Mouse (Mus musculus): ENCODE measurements around the gene Gm11213. TPM values are rescaled to one million over a fixed set of nuclear protein-coding genes. Genes with fewer than 3 reads are reported as not detected.

The Gm11213 gene
- not detected in 2 replicates for polyA plus RNA-seq (2015; fragmentation: Nextera tagmentation; extraction: Ambion mirVana)

DNA sequence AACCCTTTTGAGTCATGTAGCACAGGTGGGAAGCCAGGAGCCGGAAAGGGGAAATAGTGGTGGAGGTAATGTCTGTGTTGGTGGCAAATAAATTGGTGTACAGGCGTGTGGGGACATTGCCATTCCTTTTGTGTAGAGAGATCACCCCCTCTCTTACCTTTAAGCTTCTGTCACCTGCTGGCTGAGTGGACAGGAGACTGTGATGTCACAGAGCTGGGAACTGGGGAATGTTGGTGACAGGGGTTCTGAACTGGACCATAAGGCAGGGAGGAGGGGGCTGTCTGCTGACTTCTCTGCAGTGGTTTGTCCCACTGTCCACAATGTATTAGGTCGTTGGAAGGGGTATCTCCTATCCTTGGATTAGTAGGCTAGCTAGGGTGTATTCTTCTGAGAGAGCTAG, at the start of gene Gm11213:
TSS of gene Gm11213 (minus strand) at position 317 of the 400 bp plus-strand sequence.
- H3K27ac ChIP-seq (ENCODE audit: low read length), result peak within 1 kb of the TSS; percentile 68
- 78% methylated on average over 3 of the region's 3 CpGs for WGBS
- no peaks in the 10 kb centered on the region for H3K36me3 ChIP-seq (ENCODE audit: control insufficient read depth, insufficient read depth)
- no peak within 1 kb of the TSS for H3K4me3 ChIP-seq (ENCODE audit: low read length)
- H3K4me1 ChIP-seq (ENCODE audit: control insufficient read depth, insufficient read depth, low read length), result peaks cover 9% of the 10 kb centered on the region
- ATAC-seq (replicated peaks; ENCODE audit: extremely low read depth, insufficient read depth, low FRiP score), result no peak
- H3K9me3 ChIP-seq (replicated peaks; ENCODE audit: control insufficient read depth, low read length), result no peaks in the 10 kb centered on the region
- no peak within 1 kb of the TSS for H3K9ac ChIP-seq (ENCODE audit: low read length)
- H3K4me2 ChIP-seq (ENCODE audit: low read depth, low read length), result no peak within 1 kb of the TSS
- no peaks in the 10 kb centered on the region for H3K27me3 ChIP-seq (ENCODE audit: control insufficient read depth, insufficient read depth, low read length)

DNA sequence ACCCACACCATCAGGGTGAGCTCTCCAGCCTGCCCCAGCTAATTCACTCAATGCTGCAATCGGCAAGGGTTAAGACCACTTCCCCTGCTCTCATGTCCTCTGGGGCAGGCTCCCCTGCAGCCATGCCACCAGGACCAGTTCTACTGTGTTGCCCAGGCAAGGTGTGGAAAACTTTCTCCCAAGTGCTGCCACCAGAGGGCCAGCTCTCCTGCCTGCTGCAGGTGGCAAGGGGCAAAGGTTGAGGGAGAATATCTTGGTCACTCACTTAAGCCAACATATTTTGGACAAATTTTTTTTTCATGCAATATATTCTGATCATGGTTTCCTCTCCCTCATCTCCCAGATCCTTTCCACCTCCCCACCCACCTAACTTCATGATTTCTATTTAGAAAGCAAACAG, 49.3 kb upstream of the Gm11213 start:
- Histone ChIP-seq H3K4me2 (ENCODE audit: low read depth, low read length) (no peak overlapping the region), H3K36me3 (ENCODE audit: control insufficient read depth, insufficient read depth) (no peaks in the 10 kb centered on the region), H3K4me3 (ENCODE audit: low read length) (no peak overlapping the region), H3K4me1 (ENCODE audit: control insufficient read depth, insufficient read depth, low read length) (no peaks in the 10 kb centered on the region), H3K27ac (ENCODE audit: low read length) (no peak overlapping the region), H3K9me3 (replicated peaks; ENCODE audit: control insufficient read depth, low read length) (no peaks in the 10 kb centered on the region), H3K9ac (ENCODE audit: low read length) (no peak overlapping the region), H3K27me3 (ENCODE audit: control insufficient read depth, insufficient read depth, low read length) (no peaks in the 10 kb centered on the region)
- no peak for ATAC-seq (replicated peaks; ENCODE audit: extremely low read depth, insufficient read depth, low FRiP score)
- 67% methylated on average over 1 of the region's 1 CpGs for WGBS

GRCm38 (mm10) chr4:63643956-63644726, 39.1 kb upstream of the Gm11213 start:
- Histone ChIP-seq H3K4me1 (ENCODE audit: control insufficient read depth, insufficient read depth, low read length) (no peaks in the 10 kb centered on the region), H3K4me2 (ENCODE audit: low read depth, low read length) (no peak overlapping the region), H3K27me3 (ENCODE audit: control insufficient read depth, insufficient read depth, low read length) (no peaks in the 10 kb centered on the region), H3K27ac (ENCODE audit: low read length) (no peak overlapping the region), H3K36me3 (ENCODE audit: control insufficient read depth, insufficient read depth) (no peaks in the 10 kb centered on the region), H3K9ac (ENCODE audit: low read length) (no peak overlapping the region), H3K9me3 (replicated peaks; ENCODE audit: control insufficient read depth, low read length) (no peaks in the 10 kb centered on the region), H3K4me3 (ENCODE audit: low read length) (no peak overlapping the region)
- ATAC-seq (replicated peaks; ENCODE audit: extremely low read depth, insufficient read depth, low FRiP score), result no peak

DNA sequence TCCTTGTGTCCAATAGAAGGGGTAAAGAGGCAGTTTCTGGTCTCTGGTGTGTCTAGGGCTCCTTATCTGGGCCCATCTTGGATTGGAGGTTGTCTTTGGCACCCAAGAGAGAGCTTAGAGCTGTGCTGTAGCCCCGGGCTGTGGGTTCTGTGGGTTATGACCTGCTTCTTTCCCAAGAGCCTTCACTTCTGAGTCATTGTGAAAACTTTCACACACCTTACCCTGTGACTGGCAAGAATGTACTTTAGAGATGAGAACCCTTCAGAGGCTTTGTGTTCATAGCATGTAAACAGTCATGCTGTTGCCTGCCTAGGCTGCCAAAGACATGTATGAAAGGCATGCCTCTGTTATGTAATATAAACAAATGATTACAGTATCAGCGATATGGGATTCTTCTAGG, 34.8 kb upstream of the Gm11213 start:
- no peak overlapping the region for H3K4me3 ChIP-seq (ENCODE audit: low read length)
- H3K36me3 ChIP-seq (ENCODE audit: control insufficient read depth, insufficient read depth), result no peaks in the 10 kb centered on the region
- no peak for ATAC-seq (replicated peaks; ENCODE audit: extremely low read depth, insufficient read depth, low FRiP score)

GRCm38 (mm10) chr4:63638603-63639002, 33.5 kb upstream of the Gm11213 start:
- Histone ChIP-seq H3K27ac (ENCODE audit: low read length) (no peak overlapping the region), H3K4me3 (ENCODE audit: low read length) (no peak overlapping the region), H3K27me3 (ENCODE audit: control insufficient read depth, insufficient read depth, low read length) (no peaks in the 10 kb centered on the region), H3K9me3 (replicated peaks; ENCODE audit: control insufficient read depth, low read length) (no peaks in the 10 kb centered on the region), H3K4me2 (ENCODE audit: low read depth, low read length) (no peak overlapping the region), H3K4me1 (ENCODE audit: control insufficient read depth, insufficient read depth, low read length) (no peaks in the 10 kb centered on the region), H3K9ac (ENCODE audit: low read length) (no peak overlapping the region), H3K36me3 (ENCODE audit: control insufficient read depth, insufficient read depth) (no peaks in the 10 kb centered on the region)
- ATAC-seq (replicated peaks; ENCODE audit: extremely low read depth, insufficient read depth, low FRiP score), result no peak
- WGBS, result 71% methylated on average over 1 of the region's 1 CpGs

More for the DNA sequence above, 34.8 kb upstream of the Gm11213 start:
- no peak overlapping the region for H3K9ac ChIP-seq (ENCODE audit: low read length)
- H3K4me2 ChIP-seq (ENCODE audit: low read depth, low read length), result no peak overlapping the region
- no peaks in the 10 kb centered on the region for H3K9me3 ChIP-seq (replicated peaks; ENCODE audit: control insufficient read depth, low read length)
- 75% methylated on average over 2 of the region's 2 CpGs for WGBS
- H3K4me1 ChIP-seq (ENCODE audit: control insufficient read depth, insufficient read depth, low read length), result no peaks in the 10 kb centered on the region
- no peaks in the 10 kb centered on the region for H3K27me3 ChIP-seq (ENCODE audit: control insufficient read depth, insufficient read depth, low read length)
- no peak overlapping the region for H3K27ac ChIP-seq (ENCODE audit: low read length)

GRCm38 (mm10) chr4:63633181-63633580, 28.1 kb upstream of the Gm11213 start:
- no peak overlapping the region for H3K9ac ChIP-seq (ENCODE audit: low read length)
- no peaks in the 10 kb centered on the region for H3K4me1 ChIP-seq (ENCODE audit: control insufficient read depth, insufficient read depth, low read length)
- no peak for ATAC-seq (replicated peaks; ENCODE audit: extremely low read depth, insufficient read depth, low FRiP score)
- 76% methylated on average over 2 of the region's 2 CpGs for WGBS
- no peak overlapping the region for H3K4me2 ChIP-seq (ENCODE audit: low read depth, low read length)
- no peaks in the 10 kb centered on the region for H3K27me3 ChIP-seq (ENCODE audit: control insufficient read depth, insufficient read depth, low read length)
- H3K36me3 ChIP-seq (ENCODE audit: control insufficient read depth, insufficient read depth), result no peaks in the 10 kb centered on the region
- H3K9me3 ChIP-seq (replicated peaks; ENCODE audit: control insufficient read depth, low read length), result no peaks in the 10 kb centered on the region
- H3K27ac ChIP-seq (ENCODE audit: low read length), result no peak overlapping the region
- H3K4me3 ChIP-seq (ENCODE audit: low read length), result no peak overlapping the region

DNA sequence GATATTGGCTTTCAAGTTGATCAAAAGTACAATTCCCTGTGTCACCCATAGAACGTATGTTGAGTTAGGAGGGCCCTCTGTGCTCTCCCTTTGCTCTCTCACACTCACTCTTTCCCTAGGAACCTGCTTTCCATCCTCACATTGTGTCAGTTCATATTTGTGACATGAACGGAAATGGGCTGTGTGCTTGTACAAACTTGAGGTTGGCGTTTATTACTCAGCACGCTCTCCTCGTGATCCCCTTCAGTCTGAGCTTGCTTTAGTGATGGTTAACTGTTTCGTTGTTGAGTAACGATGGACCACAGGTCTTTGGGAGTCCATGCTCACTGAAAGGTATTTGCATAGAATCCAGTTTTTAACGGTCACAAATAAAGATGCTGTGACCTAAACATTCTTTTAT, 22.1 kb upstream of the Gm11213 start:
- no peak for ATAC-seq (replicated peaks; ENCODE audit: extremely low read depth, insufficient read depth, low FRiP score)
- no peaks in the 10 kb centered on the region for H3K9me3 ChIP-seq (replicated peaks; ENCODE audit: control insufficient read depth, low read length)
- H3K9ac ChIP-seq (ENCODE audit: low read length), result no peak overlapping the region
- H3K4me3 ChIP-seq (ENCODE audit: low read length), result no peak overlapping the region
- no peaks in the 10 kb centered on the region for H3K27me3 ChIP-seq (ENCODE audit: control insufficient read depth, insufficient read depth, low read length)
- H3K4me2 ChIP-seq (ENCODE audit: low read depth, low read length), result no peak overlapping the region
- no peaks in the 10 kb centered on the region for H3K4me1 ChIP-seq (ENCODE audit: control insufficient read depth, insufficient read depth, low read length)
- no peak overlapping the region for H3K27ac ChIP-seq (ENCODE audit: low read length)
- WGBS, result 83% methylated on average over 8 of the region's 8 CpGs
- H3K36me3 ChIP-seq (ENCODE audit: control insufficient read depth, insufficient read depth), result no peaks in the 10 kb centered on the region

DNA sequence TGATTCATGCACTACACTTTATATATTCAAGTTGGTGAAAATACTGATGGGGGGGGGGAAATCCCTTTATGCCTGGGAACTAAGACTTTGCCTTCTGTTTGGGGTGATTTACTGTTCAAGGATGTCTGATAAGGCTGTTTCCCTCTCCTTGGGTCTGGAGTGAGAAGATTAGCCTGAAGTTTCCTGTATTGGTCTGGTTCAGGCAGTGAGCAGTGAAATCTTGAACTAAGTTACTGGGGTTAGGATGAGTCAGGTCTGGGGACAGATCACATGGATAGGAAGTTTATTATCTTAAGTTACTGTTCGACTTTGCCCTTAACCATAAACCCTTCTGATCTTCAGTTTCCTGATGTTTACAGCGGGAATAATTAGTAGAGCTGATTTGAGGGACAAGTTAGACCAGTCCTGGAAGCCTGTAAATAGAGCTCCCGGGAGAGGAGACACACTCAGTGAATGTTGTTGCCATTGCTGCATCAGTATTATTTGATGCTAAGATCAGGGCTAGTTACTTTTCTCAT, 20.6 kb upstream of the Gm11213 start:
- ATAC-seq (replicated peaks; ENCODE audit: extremely low read depth, insufficient read depth, low FRiP score), result no peak
- no peaks in the 10 kb centered on the region for H3K9me3 ChIP-seq (replicated peaks; ENCODE audit: control insufficient read depth, low read length)
- no peaks in the 10 kb centered on the region for H3K4me1 ChIP-seq (ENCODE audit: control insufficient read depth, insufficient read depth, low read length)
- no peak overlapping the region for H3K27ac ChIP-seq (ENCODE audit: low read length)
- H3K4me2 ChIP-seq (ENCODE audit: low read depth, low read length), result no peak overlapping the region
- no peaks in the 10 kb centered on the region for H3K27me3 ChIP-seq (ENCODE audit: control insufficient read depth, insufficient read depth, low read length)
- WGBS, result 52% methylated on average over 3 of the region's 3 CpGs
- no peak overlapping the region for H3K9ac ChIP-seq (ENCODE audit: low read length)
- H3K4me3 ChIP-seq (ENCODE audit: low read length), result no peak overlapping the region
- H3K36me3 ChIP-seq (ENCODE audit: control insufficient read depth, insufficient read depth), result no peaks in the 10 kb centered on the region

- Histone ChIP-seq H3K4me2 (ENCODE audit: low read depth, low read length) (no peak within 1 kb of the TSS), H3K27me3 (ENCODE audit: control insufficient read depth, insufficient read depth, low read length) (no peaks in the 10 kb centered on the region)
- WGBS, result 57% methylated on average over 5 of the region's 5 CpGs
Observed at GRCm38 (mm10) chr4:63622378-63622835, 17.3 kb upstream of the Gm11213 start, which contains the start of gene Tex48. Gene Tex48, minus strand, starts transcription at chr4:63622428.

More at GRCm38 (mm10) chr4:63622378-63622835, 17.3 kb upstream of the Gm11213 start, which contains the start of gene Tex48:
- no peaks in the 10 kb centered on the region for H3K9me3 ChIP-seq (replicated peaks; ENCODE audit: control insufficient read depth, low read length)
- H3K27ac ChIP-seq (ENCODE audit: low read length), result no peak within 1 kb of the TSS
- no peak within 1 kb of the TSS for H3K9ac ChIP-seq (ENCODE audit: low read length)
- no peak for ATAC-seq (replicated peaks; ENCODE audit: extremely low read depth, insufficient read depth, low FRiP score)
- no peak within 1 kb of the TSS for H3K4me3 ChIP-seq (ENCODE audit: low read length)
- H3K36me3 ChIP-seq (ENCODE audit: control insufficient read depth, insufficient read depth), result no peaks in the 10 kb centered on the region
- H3K4me1 ChIP-seq (ENCODE audit: control insufficient read depth, insufficient read depth, low read length), result no peaks in the 10 kb centered on the region

All from heart, embryonic 16.5 days (tissue).